Mouse (Mus musculus) hindbrain, embryonic 16.5 days (tissue): Measurements from ENCODE around the gene Tacc2. TPM values are rescaled to one million over a fixed set of nuclear protein-coding genes. Genes with fewer than 3 reads are reported as not detected.

Experiments
- ATAC-seq: fragments of 200-750 bp; cut with Nextera tagmentation; 2 replicates; pipeline ENCODE4 v1.8.0; 2017; ENCODE audit warnings: moderate TSS enrichment, moderate library complexity
- H3K27ac ChIP-seq: fragments of 300-500 bp; sonication (generic); 2 replicates; pipeline ENCODE4 v1.5.1; 2014; ENCODE audit warnings: low read depth, mild to moderate bottlenecking, control low read depth, low read length, moderate library complexity
- H3K27me3 ChIP-seq: fragments of 300-500 bp; sonication (generic); replicated peaks from 2 replicates; pipeline ENCODE4 v1.6.1; 2014; ENCODE audit warnings: low read length; ENCODE audit not compliant: control insufficient read depth, insufficient read depth
- H3K36me3 ChIP-seq: fragments of 300-500 bp; sonication (generic); 2 replicates; pipeline ENCODE4 v1.6.1; 2014; ENCODE audit warnings: mild to moderate bottlenecking, low read length, moderate library complexity, mixed read lengths; ENCODE audit not compliant: control insufficient read depth, insufficient read depth
- H3K4me1 ChIP-seq: fragments of 300-500 bp; sonication (generic); 2 replicates; pipeline ENCODE4 v1.6.1; 2014; ENCODE audit warnings: low read depth, low read length; ENCODE audit not compliant: control insufficient read depth, insufficient read depth
- H3K4me2 ChIP-seq: fragments of 300-500 bp; sonication (generic); 2 replicates; pipeline ENCODE4 v1.6.1; 2014; ENCODE audit warnings: mild to moderate bottlenecking, low read length, control low read depth, moderate library complexity
- H3K4me3 ChIP-seq: fragments of 300-500 bp; sonication (generic); 2 replicates; pipeline ENCODE4 v1.5.1; 2014; ENCODE audit warnings: mild to moderate bottlenecking, low read length, control low read depth, moderate library complexity
- H3K9ac ChIP-seq: fragments of 300-500 bp; sonication (generic); 2 replicates; pipeline ENCODE4 v1.6.1; 2014; ENCODE audit warnings: low read depth, mild to moderate bottlenecking, control low read depth, low read length, moderate library complexity
- H3K9me3 ChIP-seq: fragments of 300-500 bp; sonication (generic); 2 replicates; pipeline ENCODE4 v1.6.1; 2014; ENCODE audit warnings: mild to moderate bottlenecking, low read length, moderate library complexity; ENCODE audit not compliant: control insufficient read depth
- WGBS: fragments of 180-500 bp; shearing (Covaris S2); extraction: QIAGEN DNeasy Blood & Tissue Kit; methylation state at CpG from one replicate; pipeline ENCODE4 v1.1.7; 2014; 5-methylcytosine and 5-hydroxymethylcytosine counted together
- polyA plus RNA-seq: library from polyadenylated mRNA; unstranded; fragments of >200 nt; fragmentation: Nextera tagmentation; extraction: Ambion mirVana; gene quantifications from 2 replicates; pipeline ENCODE4 v1.2.1, GENCODE M21; 2015

Tacc2 gene
- polyA plus RNA-seq, 1 experiment from 2014 or later = 49.7 TPM

DNA sequence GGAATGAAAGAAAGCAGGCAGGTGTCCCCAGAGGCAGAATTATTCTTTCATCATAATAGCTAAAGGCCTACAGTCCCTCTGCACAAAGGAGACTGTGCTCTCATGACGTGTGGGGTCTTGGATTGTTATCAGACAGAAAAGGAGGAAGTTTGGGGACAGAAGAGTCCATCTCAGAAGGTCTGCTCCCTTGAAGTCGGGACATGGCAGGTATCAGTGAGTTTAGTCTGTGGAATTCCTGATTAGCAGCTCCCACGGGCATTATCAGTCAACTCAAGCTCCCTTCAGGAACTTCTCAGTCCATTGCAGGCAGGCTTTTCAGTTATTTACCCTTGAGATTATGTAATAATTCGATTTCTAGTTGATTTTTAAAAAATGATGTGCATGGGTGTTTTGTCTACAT is 13.4 kb upstream of the Tacc2 start:
- ATAC-seq = no peak
- Histone ChIP-seq H3K4me1 (no peaks in the 10 kb centered on the region), H3K27ac (no peak overlapping the region), H3K27me3 (no peaks in the 10 kb centered on the region), H3K9me3 (no peaks in the 10 kb centered on the region), H3K36me3 (no peaks in the 10 kb centered on the region), H3K4me3 (no peak overlapping the region), H3K4me2 (no peak overlapping the region), H3K9ac (no peak overlapping the region)
- 68% methylated on average over 4 of the region's 4 CpGs for WGBS

DNA sequence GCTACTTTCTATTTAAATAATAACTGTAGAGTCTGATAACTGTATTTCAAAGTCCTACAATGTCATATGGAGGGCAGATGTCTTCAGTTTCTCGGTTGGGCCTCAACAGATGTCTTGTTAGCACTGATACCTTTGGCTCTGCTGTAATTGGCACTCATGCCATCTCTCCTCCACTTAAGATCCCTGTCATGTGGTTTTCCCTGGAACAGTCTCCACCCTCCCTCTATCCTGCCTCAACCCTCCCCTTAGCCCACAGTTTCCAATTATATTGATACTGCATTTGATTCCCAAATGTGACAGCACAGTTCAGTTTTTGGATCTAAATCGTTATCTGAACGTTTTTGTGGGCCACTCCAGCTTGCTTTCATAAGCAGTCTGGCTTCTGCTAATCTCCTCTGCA is 12.6 kb upstream of the Tacc2 start:
- WGBS = 71% methylated on average over 3 of the region's 3 CpGs
- H3K27me3 ChIP-seq = no peaks in the 10 kb centered on the region
- no peak overlapping the region for H3K27ac ChIP-seq
- ATAC-seq = no peak
- H3K4me3 ChIP-seq = no peak overlapping the region
- no peaks in the 10 kb centered on the region for H3K4me1 ChIP-seq
- H3K9me3 ChIP-seq = no peaks in the 10 kb centered on the region
- no peak overlapping the region for H3K4me2 ChIP-seq
- no peak overlapping the region for H3K9ac ChIP-seq
- H3K36me3 ChIP-seq = no peaks in the 10 kb centered on the region

DNA sequence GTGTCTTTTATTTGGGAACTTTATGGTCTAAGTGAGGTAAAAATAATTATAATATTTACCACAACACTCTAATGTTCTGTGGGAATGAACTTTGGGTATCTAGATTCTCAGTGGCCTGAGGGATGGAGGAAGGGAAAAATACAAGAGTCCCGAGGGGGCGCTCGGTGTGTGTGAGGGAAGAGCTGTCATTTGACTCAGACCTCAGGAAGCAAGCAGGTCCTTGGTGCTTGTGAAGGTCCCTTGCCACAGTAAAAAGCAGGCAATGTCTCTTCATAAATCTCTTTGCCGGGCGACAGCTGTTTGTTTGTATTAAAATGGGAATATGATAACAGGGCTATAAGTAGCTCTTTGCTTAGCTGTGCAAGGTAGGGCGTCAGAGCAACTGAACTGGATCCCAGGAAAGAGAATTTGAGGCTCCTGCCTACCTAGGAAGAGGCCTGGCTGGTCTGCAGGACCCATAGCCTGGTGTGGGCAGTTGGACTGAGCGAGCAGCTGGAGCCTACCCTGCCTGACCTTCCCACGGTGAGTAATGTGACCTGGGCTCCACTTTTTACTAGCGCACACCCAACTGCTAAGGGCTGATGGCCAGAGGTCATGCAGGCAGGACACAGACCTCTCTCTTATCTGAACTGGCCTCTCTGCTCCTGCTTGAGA is 8.3 kb upstream of the Tacc2 start:
- no peak overlapping the region for H3K27ac ChIP-seq
- H3K4me2 ChIP-seq = no peak overlapping the region
- no peaks in the 10 kb centered on the region for H3K27me3 ChIP-seq
- H3K36me3 ChIP-seq = no peaks in the 10 kb centered on the region
- no peaks in the 10 kb centered on the region for H3K9me3 ChIP-seq
- 83% methylated on average over 9 of the region's 9 CpGs for WGBS
- no peak overlapping the region for H3K4me3 ChIP-seq
- H3K4me1 ChIP-seq = no peaks in the 10 kb centered on the region
- ATAC-seq = no peak
- H3K9ac ChIP-seq = no peak overlapping the region

DNA sequence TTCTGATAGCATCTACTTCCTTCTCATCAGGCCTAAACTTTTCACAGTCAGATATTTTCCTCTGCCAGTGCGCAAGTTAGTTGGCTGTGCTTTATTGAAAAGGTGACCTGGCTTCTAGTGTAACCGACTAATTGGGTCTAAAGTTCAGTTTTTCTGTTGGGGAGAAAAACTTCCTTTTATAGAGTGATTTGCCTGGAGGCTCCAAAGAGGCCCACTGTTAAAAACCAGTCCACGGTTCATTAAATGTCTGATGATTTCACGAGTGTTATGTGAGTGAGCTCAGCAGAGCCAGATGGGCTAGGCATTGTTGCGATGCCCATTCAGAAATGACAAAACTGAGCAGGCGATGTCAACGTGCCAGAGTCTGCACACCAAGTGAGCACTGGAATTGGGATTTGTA is 6.8 kb upstream of the Tacc2 start:
- Histone ChIP-seq H3K27me3 (no peaks in the 10 kb centered on the region), H3K4me3 (no peak overlapping the region), H3K27ac (no peak overlapping the region), H3K4me2 (no peak overlapping the region), H3K4me1 (peaks cover 2% of the 10 kb centered on the region; the same call in 1 of the 2 replicates), H3K9me3 (no peaks in the 10 kb centered on the region), H3K36me3 (no peaks in the 10 kb centered on the region), H3K9ac (no peak overlapping the region)
- ATAC-seq = no peak
- WGBS = 37% methylated on average over 7 of the region's 7 CpGs

DNA sequence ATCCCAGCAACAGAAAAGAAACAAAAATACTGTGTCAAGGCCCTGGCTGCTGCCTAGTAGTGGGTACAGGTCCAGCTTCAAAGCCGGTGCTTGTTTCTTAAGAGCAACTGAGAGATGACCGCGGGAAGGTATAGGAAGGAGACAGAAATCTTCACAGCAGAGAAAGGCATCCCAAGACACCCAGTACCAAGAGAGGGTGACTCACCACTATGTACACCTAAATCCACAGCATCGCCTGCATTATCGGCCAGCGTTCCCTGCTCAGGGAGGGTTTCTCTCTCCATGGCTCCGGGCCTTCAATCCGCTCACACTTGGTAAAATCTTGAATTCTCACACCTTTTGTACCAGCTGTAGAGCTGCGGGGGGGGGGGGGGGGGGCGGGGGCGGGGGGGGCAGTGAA is 4.4 kb upstream of the Tacc2 start, which contains the start of gene Nsmce4a:
Gene Nsmce4a (minus strand): TSS at position 298 of the 400 bp plus-strand sequence.
- Histone ChIP-seq H3K4me3 (no peak within 1 kb of the TSS), H3K36me3 (no peaks in the 10 kb centered on the region), H3K4me2 (no peak within 1 kb of the TSS), H3K27ac (no peak within 1 kb of the TSS), H3K9me3 (no peaks in the 10 kb centered on the region), H3K27me3 (no peaks in the 10 kb centered on the region), H3K9ac (no peak within 1 kb of the TSS), H3K4me1 (peaks cover 2% of the 10 kb centered on the region; the same call in 1 of the 2 replicates)
- ATAC-seq = no peak
- WGBS = 79% methylated on average over 8 of the region's 11 CpGs

DNA sequence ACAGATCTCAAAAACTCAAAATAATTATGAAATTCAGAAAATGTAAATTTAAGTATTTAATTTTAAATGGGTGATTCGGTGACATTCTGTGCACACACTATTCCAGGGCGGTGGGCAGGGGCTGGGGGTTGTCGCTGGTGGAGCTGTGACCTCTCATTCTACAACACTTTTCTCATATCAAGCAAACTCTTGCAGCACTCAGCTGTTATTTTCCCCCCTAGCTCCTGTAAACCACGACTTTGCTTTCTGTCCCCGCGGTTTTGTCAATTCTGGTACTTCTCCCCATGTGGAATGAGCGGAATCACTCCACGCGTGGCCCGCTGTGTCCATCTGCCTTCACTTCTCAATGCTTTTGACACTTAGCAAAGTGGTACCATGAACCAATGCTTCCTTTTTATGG is 3.5 kb upstream of the Tacc2 start:
- H3K27ac ChIP-seq = no peak overlapping the region
- no peak for ATAC-seq
- 86% methylated on average over 10 of the region's 10 CpGs for WGBS

DNA sequence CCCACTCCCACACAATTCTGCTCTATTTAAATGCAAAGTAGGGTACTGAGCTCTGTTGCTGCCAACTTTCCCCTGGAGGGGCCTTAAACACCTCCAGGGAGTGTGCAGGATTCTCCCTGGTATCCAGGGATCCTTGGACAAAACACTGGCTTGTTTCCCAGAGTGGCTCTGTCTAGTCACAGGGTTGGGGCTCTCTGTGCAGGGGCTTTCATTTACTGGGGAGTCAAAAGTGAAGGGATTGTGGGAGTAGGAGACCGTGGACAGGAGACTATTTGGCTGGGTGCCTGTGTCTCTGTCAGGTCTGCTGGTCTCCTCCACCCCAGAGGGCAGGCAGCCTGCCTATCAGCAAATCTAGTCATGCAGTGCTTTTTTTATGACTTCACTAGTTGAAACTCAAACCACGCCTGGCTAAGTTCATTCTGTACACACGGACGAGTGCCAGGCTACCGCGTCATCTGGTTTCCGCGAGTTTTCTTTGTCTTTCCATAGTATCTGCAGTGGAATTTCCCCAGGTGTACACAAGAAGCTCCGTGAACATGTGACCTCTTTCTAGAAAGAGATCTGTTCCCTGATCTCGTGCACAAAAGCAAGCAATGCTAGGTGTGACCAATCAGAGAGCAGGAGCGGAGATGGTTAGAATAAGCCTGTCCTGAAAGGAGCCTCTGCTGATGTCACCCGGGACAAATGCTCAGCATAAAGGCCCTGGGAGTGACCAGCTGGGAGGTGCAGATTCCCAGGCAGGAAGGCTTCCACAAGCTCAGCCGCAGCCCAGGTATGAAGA is 2.8 kb upstream of the Tacc2 start:
- H3K27me3 ChIP-seq = no peaks in the 10 kb centered on the region
- H3K9me3 ChIP-seq = no peaks in the 10 kb centered on the region
- H3K4me2 ChIP-seq = peak overlapping the region; percentile 27; the same call in 1 of the 2 replicates
- ATAC-seq = peak; percentile 92
- H3K4me1 ChIP-seq = peaks cover 2% of the 10 kb centered on the region; the same call in 1 of the 2 replicates
- no peak overlapping the region for H3K4me3 ChIP-seq
- WGBS = 32% methylated on average over 13 of the region's 13 CpGs
- H3K9ac ChIP-seq = no peak overlapping the region
- 0 out of 2 replicates have a peak overlapping the region, but pooled peaks have one; percentile 5 for H3K27ac ChIP-seq
- no peaks in the 10 kb centered on the region for H3K36me3 ChIP-seq

More for the DNA sequence above, 3.5 kb upstream of the Tacc2 start:
- Histone ChIP-seq H3K9me3 (no peaks in the 10 kb centered on the region), H3K36me3 (no peaks in the 10 kb centered on the region), H3K27me3 (no peaks in the 10 kb centered on the region), H3K9ac (no peak overlapping the region), H3K4me1 (peaks cover 2% of the 10 kb centered on the region; the same call in 1 of the 2 replicates), H3K4me3 (no peak overlapping the region), H3K4me2 (no peak overlapping the region)

DNA sequence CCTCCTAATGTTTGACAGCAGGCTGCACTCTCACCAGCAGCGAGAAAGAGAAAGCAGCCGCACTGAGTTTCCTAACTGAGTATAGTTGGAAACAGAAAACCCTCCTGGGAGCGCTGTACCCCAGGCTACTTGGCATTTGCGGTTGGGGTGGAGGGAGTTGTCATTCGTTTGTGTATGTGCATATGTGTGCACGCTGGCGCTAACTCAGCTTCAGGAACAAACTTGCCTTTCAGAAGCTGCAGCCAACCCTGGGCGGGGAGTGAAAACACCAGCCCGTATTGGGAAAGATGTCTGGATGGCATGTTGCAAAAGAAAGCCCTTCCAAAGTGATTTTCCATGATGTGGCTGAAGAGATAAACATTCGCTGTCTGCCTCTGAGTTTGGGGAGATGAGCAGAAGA is 257 bp upstream of the Tacc2 start:
- peaks cover 2% of the 10 kb centered on the region; the same call in 1 of the 2 replicates for H3K4me1 ChIP-seq
- peak overlapping the region; percentile 26 for H3K4me2 ChIP-seq
- no peaks in the 10 kb centered on the region for H3K27me3 ChIP-seq
- no peaks in the 10 kb centered on the region for H3K36me3 ChIP-seq
- H3K4me3 ChIP-seq = no peak overlapping the region
- 0 out of 2 replicates have a peak overlapping the region, but pooled peaks have one; percentile 18 for H3K9ac ChIP-seq
- ATAC-seq = no peak
- no peaks in the 10 kb centered on the region for H3K9me3 ChIP-seq
- WGBS = 28% methylated on average over 10 of the region's 10 CpGs
- no peak overlapping the region for H3K27ac ChIP-seq

DNA sequence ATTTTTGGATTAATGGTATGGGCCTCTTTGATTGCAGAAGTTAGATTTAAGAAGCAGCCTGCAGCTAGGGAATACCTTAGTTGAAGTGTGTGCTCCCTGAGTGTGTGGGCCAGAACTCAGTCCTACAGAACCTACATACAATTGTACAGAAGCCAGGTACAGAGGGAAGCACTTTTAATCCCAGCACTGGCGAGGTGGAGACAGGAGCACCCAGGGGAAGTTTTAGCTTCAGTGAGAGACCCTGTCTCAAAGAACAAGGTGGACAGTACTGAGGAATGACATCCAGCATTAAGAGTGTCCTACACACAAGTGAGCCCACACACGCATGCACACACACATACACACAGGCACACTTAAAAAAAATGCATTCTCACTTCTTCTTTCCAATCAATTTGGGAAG is 828 bp downstream of the Tacc2 start:
- Histone ChIP-seq H3K4me3 (no peak overlapping the region), H3K4me1 (peaks cover 2% of the 10 kb centered on the region; the same call in 1 of the 2 replicates)
- 94% methylated on average over 2 of the region's 2 CpGs for WGBS

More for the DNA sequence above, 828 bp downstream of the Tacc2 start:
- Histone ChIP-seq H3K9ac (no peak overlapping the region), H3K4me2 (no peak overlapping the region), H3K9me3 (no peaks in the 10 kb centered on the region), H3K27me3 (no peaks in the 10 kb centered on the region), H3K36me3 (no peaks in the 10 kb centered on the region), H3K27ac (no peak overlapping the region)
- ATAC-seq = no peak
